Mouse (Mus musculus) hindbrain, postnatal 0 days (tissue): ENCODE measurements around the gene Maff. TPM values are rescaled to one million over a fixed set of nuclear protein-coding genes. Genes with fewer than 3 reads are reported as not detected.

Experiments
- ATAC-seq: fragments of 200-750 bp; cut with Nextera tagmentation; 2 replicates; pipeline ENCODE4 v1.8.0; 2017; ENCODE audit warnings: mild to moderate bottlenecking, moderate TSS enrichment, moderate library complexity
- DNase-seq: peaks from one replicate; pipeline ENCODE4 v3.0.0-alpha.2; 2015; ENCODE audit warnings: low spot score
- H3K27ac ChIP-seq: fragments of 300-500 bp; sonication (generic); 2 replicates; pipeline ENCODE4 v1.5.1; 2014; ENCODE audit warnings: mild to moderate bottlenecking
- H3K27me3 ChIP-seq: fragments of 300-500 bp; sonication (generic); 2 replicates; pipeline ENCODE4 v1.6.1; 2014; ENCODE audit warnings: low read length, mixed read lengths; ENCODE audit not compliant: insufficient read depth
- H3K36me3 ChIP-seq: fragments of 300-500 bp; sonication (generic); 2 replicates; pipeline ENCODE4 v1.6.1; 2014; ENCODE audit warnings: low read length, mixed read lengths; ENCODE audit not compliant: insufficient read depth
- H3K4me1 ChIP-seq: fragments of 300-500 bp; sonication (generic); 2 replicates; pipeline ENCODE4 v1.6.1; 2014; ENCODE audit warnings: antibody characterized with exemption, low read length, mixed read lengths; ENCODE audit not compliant: insufficient read depth
- H3K4me2 ChIP-seq: fragments of 300-500 bp; sonication (generic); 2 replicates; pipeline ENCODE4 v1.6.1; 2014; ENCODE audit warnings: low read depth, mild to moderate bottlenecking, low read length, moderate library complexity, mixed read lengths
- H3K4me3 ChIP-seq: fragments of 300-500 bp; sonication (generic); 2 replicates; pipeline ENCODE4 v1.5.1; 2014; ENCODE audit warnings: low read length
- H3K9ac ChIP-seq: fragments of 300-500 bp; sonication (generic); replicated peaks from 2 replicates; pipeline ENCODE4 v1.6.1; 2014; ENCODE audit warnings: mild to moderate bottlenecking, low read length, moderate library complexity, mixed read lengths
- H3K9me3 ChIP-seq: fragments of 300-500 bp; sonication (generic); 2 replicates; pipeline ENCODE4 v1.6.1; 2016; ENCODE audit warnings: low read length, mixed read lengths
- CTCF ChIP-seq: IDR thresholded peaks from 2 replicates; pipeline ENCODE4 v1.5.1; 2016; ENCODE audit warnings: antibody characterized with exemption, control low read depth, low read depth
- WGBS: fragments of 180-500 bp; shearing (Covaris S2); extraction: QIAGEN DNeasy Blood & Tissue Kit; methylation state at CpG from one replicate; pipeline ENCODE4 v1.1.7; 2014; 5-methylcytosine and 5-hydroxymethylcytosine counted together
- polyA plus RNA-seq: library from polyadenylated mRNA; unstranded; fragments of >200 nt; fragmentation: Nextera tagmentation; extraction: Ambion mirVana; gene quantifications from 2 replicates; pipeline ENCODE4 v1.2.1, GENCODE M21; 2015
- total RNA-seq: library from RNA; depleted of rRNA; stranded (reverse); fragments of >200 nt; gene quantifications from 2 replicates; pipeline ENCODE4 v1.2.3, GENCODE M21; 2014

Gene Maff
- total and polyA plus RNA-seq, 2 experiments from 2014 or later: 1.7 to 5.4 TPM

GRCm38 (mm10) chr15:79352479-79352878 is 6.1 kb downstream of the Maff start:
- ATAC-seq (no peak), DNase-seq (no peak)
- H3K4me1 ChIP-seq: peaks cover 11% of the 10 kb centered on the region
- 79% methylated on average over 6 of the region's 6 CpGs for WGBS
- H3K27ac ChIP-seq: no peak overlapping the region
- no peaks in the 10 kb centered on the region for H3K36me3 ChIP-seq
- no peak overlapping the region for H3K4me2 ChIP-seq
- no peaks in the 10 kb centered on the region for H3K27me3 ChIP-seq
- H3K9ac ChIP-seq: no peak overlapping the region
- no peak overlapping the region for H3K4me3 ChIP-seq
- TF ChIP-seq CTCF: no peak
- no peaks in the 10 kb centered on the region for H3K9me3 ChIP-seq

- DNase-seq (no peak), ATAC-seq (no peak)
- H3K4me1 ChIP-seq: peaks cover 8% of the 10 kb centered on the region
- no peaks in the 10 kb centered on the region for H3K27me3 ChIP-seq
- no peak overlapping the region for H3K27ac ChIP-seq
- WGBS: 82% methylated on average over 5 of the region's 5 CpGs
- no peak overlapping the region for H3K4me2 ChIP-seq
- no peaks in the 10 kb centered on the region for H3K9me3 ChIP-seq
- no peak for TF ChIP-seq CTCF
- H3K36me3 ChIP-seq: no peaks in the 10 kb centered on the region
- H3K9ac ChIP-seq: no peak overlapping the region
- no peak overlapping the region for H3K4me3 ChIP-seq
Measured at GRCm38 (mm10) chr15:79353690-79354305, 7.4 kb downstream of the Maff start.

DNA sequence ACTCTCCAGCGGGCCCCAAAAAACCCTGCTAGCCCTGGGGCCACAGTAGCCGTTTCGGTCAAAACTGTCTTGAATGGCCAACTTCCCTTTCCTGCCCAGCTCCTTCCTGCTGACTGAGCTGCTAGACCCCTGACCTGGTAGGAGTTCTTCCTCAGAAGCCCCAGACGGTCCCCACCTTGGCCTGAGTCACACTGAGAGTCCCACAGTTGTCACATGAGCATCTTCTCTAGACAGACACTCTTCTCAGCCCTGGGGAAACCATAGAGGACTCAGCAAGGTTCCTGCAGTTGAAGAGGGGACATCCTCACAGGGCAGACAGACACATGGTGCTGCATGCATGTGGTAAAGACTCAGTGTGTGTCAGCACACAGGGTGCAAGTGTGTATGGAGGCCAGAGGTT is 8.2 kb downstream of the Maff start:
- Histone ChIP-seq H3K9ac (no peak overlapping the region), H3K9me3 (no peaks in the 10 kb centered on the region), H3K27ac (no peak overlapping the region), H3K4me2 (no peak overlapping the region), H3K4me3 (no peak overlapping the region), H3K36me3 (no peaks in the 10 kb centered on the region), H3K27me3 (no peaks in the 10 kb centered on the region), H3K4me1 (peaks cover 8% of the 10 kb centered on the region)
- no peak for DNase-seq
- ATAC-seq: no peak
- 77% methylated on average over 4 of the region's 4 CpGs for WGBS
- TF ChIP-seq CTCF: no peak

GRCm38 (mm10) chr15:79356481-79356880 is 10.1 kb downstream of the Maff start:
- Histone ChIP-seq H3K27ac (no peak overlapping the region), H3K4me3 (peak overlapping the region; percentile 39; the same call in 1 of the 2 replicates), H3K36me3 (peaks cover 3% of the 10 kb centered on the region; the same call in 1 of the 2 replicates), H3K27me3 (no peaks in the 10 kb centered on the region), H3K4me1 (peaks cover 12% of the 10 kb centered on the region), H3K9ac (peak overlapping the region; percentile 55; the same call in 1 of the 2 replicates), H3K9me3 (no peaks in the 10 kb centered on the region), H3K4me2 (peak overlapping the region; percentile 77)
- 83% methylated on average over 8 of the region's 8 CpGs for WGBS
- TF ChIP-seq CTCF: no peak
- ATAC-seq (no peak), DNase-seq (no peak)

- peak; percentile 73 for ATAC-seq
- H3K27me3 ChIP-seq: no peaks in the 10 kb centered on the region
- peak overlapping the region; percentile 51 for H3K27ac ChIP-seq
Measured at GRCm38 (mm10) chr15:79357036-79357911, 10.9 kb downstream of the Maff start.

GRCm38 (mm10) chr15:79357974-79358690 is 11.7 kb downstream of the Maff start:
- Histone ChIP-seq H3K4me1 (peaks cover 12% of the 10 kb centered on the region), H3K9me3 (no peaks in the 10 kb centered on the region), H3K27ac (0 out of 2 replicates have a peak overlapping the region, but pooled peaks have one; percentile 51), H3K36me3 (peaks cover 13% of the 10 kb centered on the region; the same call in 1 of the 2 replicates), H3K9ac (peak overlapping the region; percentile 55; the same call in 1 of the 2 replicates), H3K27me3 (no peaks in the 10 kb centered on the region), H3K4me2 (peak overlapping the region; percentile 77), H3K4me3 (peak overlapping the region; percentile 39)
- TF ChIP-seq CTCF: no peak
- WGBS: 34% methylated on average over 12 of the region's 12 CpGs
- ATAC-seq: no peak
- no peak for DNase-seq

More at GRCm38 (mm10) chr15:79357036-79357911, 10.9 kb downstream of the Maff start:
- Histone ChIP-seq H3K4me1 (peaks cover 12% of the 10 kb centered on the region), H3K4me2 (peak overlapping the region; percentile 77), H3K9ac (peak overlapping the region; percentile 55), H3K4me3 (peak overlapping the region; percentile 39), H3K9me3 (no peaks in the 10 kb centered on the region), H3K36me3 (peaks cover 5% of the 10 kb centered on the region; the same call in 1 of the 2 replicates)
- TF ChIP-seq CTCF: 0 out of 2 replicates have a peak, but pooled peaks have one; percentile 15
- WGBS: under 1% methylated on average over 72 of the region's 77 CpGs
- peak; percentile 83 for DNase-seq
